Mouse (Mus musculus) lung, postnatal 0 days (tissue): ENCODE measurements around the gene Smg6. TPM values are rescaled to one million over a fixed set of nuclear protein-coding genes. Genes with fewer than 3 reads are reported as not detected.

Experiments
- ATAC-seq: fragments of 200-750 bp; cut with Nextera tagmentation; 2 replicates; pipeline ENCODE4 v1.8.0; 2017; ENCODE audit warnings: moderate library complexity
- DNase-seq: peaks from one replicate; pipeline ENCODE4 v3.0.0-alpha.2; 2016; ENCODE audit warnings: low spot score
- H3K27ac ChIP-seq: fragments of 300-500 bp; sonication (generic); 2 replicates; pipeline ENCODE4 v1.5.1; 2014; ENCODE audit warnings: antibody characterized with exemption, mild to moderate bottlenecking, low read length, mixed read lengths
- H3K27me3 ChIP-seq: fragments of 300-500 bp; sonication (generic); replicated peaks from 2 replicates; pipeline ENCODE4 v1.6.1; 2014; ENCODE audit warnings: low read length, mixed read lengths; ENCODE audit not compliant: insufficient read depth
- H3K36me3 ChIP-seq: fragments of 300-500 bp; sonication (generic); 2 replicates; pipeline ENCODE4 v1.6.1; 2014; ENCODE audit warnings: low read length, mixed read lengths; ENCODE audit not compliant: insufficient read depth
- H3K4me1 ChIP-seq: fragments of 300-500 bp; sonication (generic); 2 replicates; pipeline ENCODE4 v1.6.1; 2014; ENCODE audit warnings: antibody characterized with exemption, low read depth, low read length, mixed read lengths; ENCODE audit not compliant: insufficient read depth
- H3K4me2 ChIP-seq: fragments of 300-500 bp; sonication (generic); replicated peaks from 2 replicates; pipeline ENCODE4 v1.6.1; 2014; ENCODE audit warnings: low read depth, mild to moderate bottlenecking, low read length, moderate library complexity, mixed read lengths
- H3K4me3 ChIP-seq: fragments of 300-500 bp; sonication (generic); 2 replicates; pipeline ENCODE4 v1.5.1; 2014; ENCODE audit warnings: low read depth, low read length
- H3K9ac ChIP-seq: fragments of 300-500 bp; sonication (generic); replicated peaks from 2 replicates; pipeline ENCODE4 v1.6.1; 2014; ENCODE audit warnings: low read depth, mild to moderate bottlenecking
- H3K9me3 ChIP-seq: fragments of 300-500 bp; sonication (generic); 2 replicates; pipeline ENCODE4 v1.6.1; 2016; ENCODE audit warnings: low read length, mixed read lengths
- CTCF ChIP-seq: IDR thresholded peaks from 2 replicates; pipeline ENCODE4 v1.5.1; 2016; ENCODE audit warnings: antibody characterized with exemption, mild to moderate bottlenecking
- EP300 ChIP-seq: IDR thresholded peaks from 2 replicates; pipeline ENCODE4 v1.6.1; 2016; ENCODE audit warnings: antibody characterized with exemption, mild to moderate bottlenecking, control low read depth
- WGBS: fragments of 180-500 bp; shearing (Covaris S2); extraction: QIAGEN DNeasy Blood & Tissue Kit; methylation state at CpG from one replicate; pipeline ENCODE4 v1.1.7; 2014; 5-methylcytosine and 5-hydroxymethylcytosine counted together
- polyA plus RNA-seq: library from polyadenylated mRNA; unstranded; fragments of >200 nt; fragmentation: Nextera tagmentation; extraction: Ambion mirVana; gene quantifications from 2 replicates; pipeline ENCODE4 v1.2.1, GENCODE M21; 2015

The Smg6 gene
- polyA plus RNA-seq, 1 experiment from 2014 or later: 9.9 TPM

- Histone ChIP-seq H3K27ac (no peak overlapping the region), H3K4me1 (peaks cover 11% of the 10 kb centered on the region; the same call in 1 of the 2 replicates), H3K9me3 (no peaks in the 10 kb centered on the region), H3K9ac (no peak overlapping the region), H3K36me3 (no peaks in the 10 kb centered on the region), H3K27me3 (no peaks in the 10 kb centered on the region), H3K4me2 (no peak overlapping the region), H3K4me3 (no peak overlapping the region)
- WGBS: 74% methylated on average over 2 of the region's 2 CpGs
- DNase-seq: no peak
- TF ChIP-seq EP300 (no peak), CTCF (no peak)
- no peak for ATAC-seq
Measured at GRCm38 (mm10) chr11:75027616-75028015, 102.0 kb downstream of the Smg6 start.

- Histone ChIP-seq H3K4me1 (peaks cover 11% of the 10 kb centered on the region; the same call in 1 of the 2 replicates), H3K4me2 (no peak overlapping the region), H3K36me3 (no peaks in the 10 kb centered on the region), H3K9ac (no peak overlapping the region), H3K9me3 (no peaks in the 10 kb centered on the region), H3K27me3 (no peaks in the 10 kb centered on the region), H3K27ac (no peak overlapping the region), H3K4me3 (no peak overlapping the region)
- DNase-seq: peak; percentile 64
- TF ChIP-seq EP300 (no peak), CTCF (no peak)
- WGBS: 22% methylated on average over 2 of the region's 2 CpGs
- ATAC-seq: peak; percentile 57
Measured at GRCm38 (mm10) chr11:75031251-75031650, 105.6 kb downstream of the Smg6 start.

GRCm38 (mm10) chr11:75032946-75033345 is 107.3 kb downstream of the Smg6 start:
- TF ChIP-seq EP300 (no peak), CTCF (no peak)
- 62% methylated on average over 2 of the region's 2 CpGs for WGBS
- Histone ChIP-seq H3K27ac (peak overlapping the region; percentile 0; the same call in 1 of the 2 replicates), H3K27me3 (no peaks in the 10 kb centered on the region), H3K36me3 (no peaks in the 10 kb centered on the region), H3K4me1 (peaks cover 11% of the 10 kb centered on the region; the same call in 1 of the 2 replicates), H3K9me3 (no peaks in the 10 kb centered on the region), H3K9ac (no peak overlapping the region), H3K4me3 (no peak overlapping the region), H3K4me2 (no peak overlapping the region)
- ATAC-seq: no peak
- no peak for DNase-seq

GRCm38 (mm10) chr11:75033581-75034067 is 108.0 kb downstream of the Smg6 start:
- H3K9me3 ChIP-seq: no peaks in the 10 kb centered on the region
- H3K4me1 ChIP-seq: peaks cover 11% of the 10 kb centered on the region; the same call in 1 of the 2 replicates
- ATAC-seq (peak; percentile 86), DNase-seq (peak; percentile 86)
- no peaks in the 10 kb centered on the region for H3K27me3 ChIP-seq
- no peak overlapping the region for H3K9ac ChIP-seq
- no peaks in the 10 kb centered on the region for H3K36me3 ChIP-seq
- peak overlapping the region; percentile 62 for H3K27ac ChIP-seq
- H3K4me2 ChIP-seq: 0 out of 2 replicates have a peak overlapping the region, but pooled peaks have one; percentile 5
- TF ChIP-seq CTCF: no peak
- TF ChIP-seq EP300: peak; percentile 77
- no peak overlapping the region for H3K4me3 ChIP-seq
- 41% methylated on average over 5 of the region's 5 CpGs for WGBS

GRCm38 (mm10) chr11:75034104-75034503 is 108.5 kb downstream of the Smg6 start:
- WGBS: 32% methylated on average over 3 of the region's 3 CpGs
- Histone ChIP-seq H3K9ac (no peak overlapping the region), H3K9me3 (no peaks in the 10 kb centered on the region), H3K4me2 (0 out of 2 replicates have a peak overlapping the region, but pooled peaks have one; percentile 5), H3K36me3 (no peaks in the 10 kb centered on the region), H3K27ac (peak overlapping the region; percentile 62), H3K4me3 (no peak overlapping the region), H3K4me1 (peaks cover 11% of the 10 kb centered on the region; the same call in 1 of the 2 replicates), H3K27me3 (no peaks in the 10 kb centered on the region)
- peak; percentile 74 for DNase-seq
- no peak for TF ChIP-seq CTCF
- TF ChIP-seq EP300: no peak; the same call in 1 of the 2 replicates
- peak; percentile 47 for ATAC-seq

GRCm38 (mm10) chr11:75044333-75044732 is 118.7 kb downstream of the Smg6 start:
- Histone ChIP-seq H3K4me1 (peaks cover 13% of the 10 kb centered on the region; the same call in 1 of the 2 replicates), H3K4me2 (no peak overlapping the region), H3K4me3 (no peak overlapping the region), H3K9me3 (no peaks in the 10 kb centered on the region), H3K27ac (peak overlapping the region; percentile 20; the same call in 1 of the 2 replicates), H3K36me3 (no peaks in the 10 kb centered on the region; the same call in 1 of the 2 replicates), H3K9ac (no peak overlapping the region), H3K27me3 (no peaks in the 10 kb centered on the region)
- 72% methylated on average over 3 of the region's 3 CpGs for WGBS
- TF ChIP-seq EP300: no peak
- TF ChIP-seq CTCF: no peak
- DNase-seq (no peak), ATAC-seq (no peak)
